Mouse (Mus musculus): ENCODE data around the gene Rbks. TPM values are rescaled to one million over a fixed set of nuclear protein-coding genes. Genes with fewer than 3 reads are reported as not detected.

Rbks gene
- polyA plus RNA-seq, 1 experiment: 2.0 TPM

- no peak overlapping the region for H3K4me3 ChIP-seq
- peak overlapping the region; percentile 68 for H3K4me2 ChIP-seq (ENCODE audit: low read depth)
- no peaks in the 10 kb centered on the region for H3K27me3 ChIP-seq (ENCODE audit: control insufficient read depth, insufficient read depth, insufficient read length)
- TF ChIP-seq CEBPB (IDR thresholded peaks at IDR 0.05; ENCODE audit: insufficient read depth, poor library complexity, severe bottlenecking) (peak; percentile 99), MYOG (IDR thresholded peaks at IDR 0.05; ENCODE audit: control insufficient read depth in 1 of 3, insufficient read depth in 1 of 3, insufficient read length in 2 of 3, low read depth in 2 of 3) (peak; percentile 59 to 90 (median 84)), E2F4 (IDR thresholded peaks at IDR 0.05; ENCODE audit: insufficient read depth) (no peak), MAX (IDR thresholded peaks at IDR 0.05; ENCODE audit: low read depth) (peak; percentile 50), REST (IDR thresholded peaks at IDR 0.05; ENCODE audit: insufficient read depth, insufficient read length) (no peak), TCF3 (IDR thresholded peaks at IDR 0.05; ENCODE audit: insufficient read length, low read depth) (peak; percentile 47), POLR2A (IDR thresholded peaks at IDR 0.05; ENCODE audit: insufficient read length, low read depth) (peak; percentile 77), POLR2AphosphoS2 (IDR thresholded peaks at IDR 0.05; ENCODE audit: insufficient read length, low read depth) (peak; percentile 94), TCF12 (IDR thresholded peaks at IDR 0.05; ENCODE audit: insufficient read depth, poor library complexity, severe bottlenecking) (peak; percentile 90), SRF (IDR thresholded peaks at IDR 0.05; ENCODE audit: control insufficient read depth, insufficient read length, low read depth) (no peak), USF1 (IDR thresholded peaks at IDR 0.05; ENCODE audit: low read depth) (peak; percentile 7), MYOD1 (IDR thresholded peaks at IDR 0.05; ENCODE audit: control insufficient read depth in 1 of 3, insufficient read length in 2 of 3, low read depth in 2 of 3) (peak; percentile 67 to 86 (median 82))
- no peaks in the 10 kb centered on the region for H3K79me2 ChIP-seq (ENCODE audit: control insufficient read depth, insufficient read depth)
- no peak overlapping the region for H3ac ChIP-seq (ENCODE audit: control insufficient read depth, insufficient read length)
- no peaks in the 10 kb centered on the region for H3K36me3 ChIP-seq (ENCODE audit: control insufficient read depth, insufficient read depth)
Observed at GRCm38 (mm10) chr5:31602377-31602776, 95.0 kb downstream of the Rbks start.

DNA sequence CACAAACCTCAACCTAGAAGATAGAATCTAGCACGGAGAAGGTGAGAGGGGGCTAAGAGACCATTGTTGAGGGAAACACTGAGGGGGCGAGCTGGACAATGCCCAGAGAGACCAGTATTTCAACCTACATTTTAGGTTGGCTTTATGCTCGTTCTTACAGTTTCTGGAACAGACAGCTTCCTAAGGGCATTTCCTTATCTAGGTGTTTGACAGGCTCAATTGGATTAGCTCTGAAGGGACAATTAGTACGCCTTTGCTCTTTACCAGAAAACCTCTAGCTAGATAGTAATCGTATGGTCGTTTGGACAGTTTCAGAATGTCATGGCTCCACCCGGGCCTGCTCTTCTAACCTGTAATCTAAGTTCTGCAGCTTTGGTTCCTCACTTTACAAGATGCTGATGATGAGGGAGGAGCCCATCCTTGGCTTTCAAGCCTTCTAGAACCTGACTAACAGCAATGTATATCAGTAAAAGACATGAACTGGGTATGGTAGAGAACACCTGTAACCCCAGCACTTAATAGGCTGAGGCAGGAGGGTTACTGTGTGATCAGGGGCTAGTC, 96.2 kb downstream of the Rbks start:
- no peaks in the 10 kb centered on the region for H3K79me2 ChIP-seq (ENCODE audit: control insufficient read depth, insufficient read depth)
- TF ChIP-seq TCF3 (IDR thresholded peaks at IDR 0.05; ENCODE audit: insufficient read length, low read depth) (no peak), MYOG (IDR thresholded peaks at IDR 0.05; ENCODE audit: control insufficient read depth in 1 of 3, insufficient read depth in 1 of 3, insufficient read length in 2 of 3, low read depth in 2 of 3) (no peak), REST (IDR thresholded peaks at IDR 0.05; ENCODE audit: insufficient read depth, insufficient read length) (no peak), SRF (IDR thresholded peaks at IDR 0.05; ENCODE audit: control insufficient read depth, insufficient read length, low read depth) (no peak), E2F4 (IDR thresholded peaks at IDR 0.05; ENCODE audit: insufficient read depth) (no peak), MYOD1 (IDR thresholded peaks at IDR 0.05; ENCODE audit: control insufficient read depth in 1 of 3, insufficient read length in 2 of 3, low read depth in 2 of 3) (no peak), POLR2AphosphoS2 (IDR thresholded peaks at IDR 0.05; ENCODE audit: insufficient read length, low read depth) (no peak), POLR2A (IDR thresholded peaks at IDR 0.05; ENCODE audit: insufficient read length, low read depth) (no peak), USF1 (IDR thresholded peaks at IDR 0.05; ENCODE audit: low read depth) (no peak), CEBPB (IDR thresholded peaks at IDR 0.05; ENCODE audit: insufficient read depth, poor library complexity, severe bottlenecking) (no peak), MAX (IDR thresholded peaks at IDR 0.05; ENCODE audit: low read depth) (no peak), TCF12 (IDR thresholded peaks at IDR 0.05; ENCODE audit: insufficient read depth, poor library complexity, severe bottlenecking) (no peak)
- H3K4me3 ChIP-seq: no peak overlapping the region
- no peak overlapping the region for H3ac ChIP-seq (ENCODE audit: control insufficient read depth, insufficient read length)
- no peak overlapping the region for H3K4me2 ChIP-seq (ENCODE audit: low read depth)
- H3K36me3 ChIP-seq (ENCODE audit: control insufficient read depth, insufficient read depth): no peaks in the 10 kb centered on the region
- no peaks in the 10 kb centered on the region for H3K27me3 ChIP-seq (ENCODE audit: control insufficient read depth, insufficient read depth, insufficient read length)

GRCm38 (mm10) chr5:31599161-31599560, 98.3 kb downstream of the Rbks start:
- H3K4me3 ChIP-seq: no peak overlapping the region
- H3K79me2 ChIP-seq (ENCODE audit: control insufficient read depth, insufficient read depth): no peaks in the 10 kb centered on the region
- no peak overlapping the region for H3K4me2 ChIP-seq (ENCODE audit: low read depth)
- no peak for TF ChIP-seq MAX (IDR thresholded peaks at IDR 0.05; ENCODE audit: low read depth)
- TF ChIP-seq CEBPB (IDR thresholded peaks at IDR 0.05; ENCODE audit: insufficient read depth, poor library complexity, severe bottlenecking): no peak
- TF ChIP-seq TCF3 (IDR thresholded peaks at IDR 0.05; ENCODE audit: insufficient read length, low read depth): no peak
- TF ChIP-seq REST (IDR thresholded peaks at IDR 0.05; ENCODE audit: insufficient read depth, insufficient read length): no peak
- TF ChIP-seq POLR2AphosphoS2 (IDR thresholded peaks at IDR 0.05; ENCODE audit: insufficient read length, low read depth): no peak
- TF ChIP-seq MYOG (IDR thresholded peaks at IDR 0.05; ENCODE audit: control insufficient read depth in 1 of 3, insufficient read depth in 1 of 3, insufficient read length in 2 of 3, low read depth in 2 of 3): no peak
- H3K36me3 ChIP-seq (ENCODE audit: control insufficient read depth, insufficient read depth): no peaks in the 10 kb centered on the region
- H3ac ChIP-seq (ENCODE audit: control insufficient read depth, insufficient read length): no peak overlapping the region
- no peaks in the 10 kb centered on the region for H3K27me3 ChIP-seq (ENCODE audit: control insufficient read depth, insufficient read depth, insufficient read length)

DNA sequence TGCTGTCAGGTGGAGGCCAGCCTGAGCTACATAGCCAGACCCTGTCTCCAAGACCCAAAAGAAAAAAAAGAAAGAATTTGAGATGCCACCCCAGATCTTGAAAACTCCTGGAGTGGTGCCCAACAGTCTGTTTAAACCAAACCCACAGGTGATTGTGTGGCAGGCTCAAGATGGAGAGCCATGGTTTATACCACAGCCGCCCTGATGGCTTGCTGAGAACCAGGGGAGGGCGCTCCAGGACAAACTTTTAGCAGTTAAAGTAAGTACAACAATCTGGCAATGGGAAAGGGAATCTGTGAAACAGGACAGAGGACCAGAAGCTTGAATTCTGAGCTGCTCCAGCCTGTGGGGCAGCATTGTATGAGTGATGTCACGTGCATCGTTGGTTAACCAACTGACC, 98.8 kb downstream of the Rbks start:
- Histone ChIP-seq H3ac (ENCODE audit: control insufficient read depth, insufficient read length) (no peak overlapping the region), H3K4me2 (ENCODE audit: low read depth) (no peak overlapping the region), H3K27me3 (ENCODE audit: control insufficient read depth, insufficient read depth, insufficient read length) (no peaks in the 10 kb centered on the region), H3K4me3 (no peak overlapping the region), H3K79me2 (ENCODE audit: control insufficient read depth, insufficient read depth) (no peaks in the 10 kb centered on the region), H3K36me3 (ENCODE audit: control insufficient read depth, insufficient read depth) (no peaks in the 10 kb centered on the region)
- no peak for TF ChIP-seq MYOD1 (IDR thresholded peaks at IDR 0.05; ENCODE audit: control insufficient read depth in 1 of 3, insufficient read length in 2 of 3, low read depth in 2 of 3)
- TF ChIP-seq TCF12 (IDR thresholded peaks at IDR 0.05; ENCODE audit: insufficient read depth, poor library complexity, severe bottlenecking): no peak
- no peak for TF ChIP-seq SRF (IDR thresholded peaks at IDR 0.05; ENCODE audit: control insufficient read depth, insufficient read length, low read depth)
- no peak for TF ChIP-seq TCF3 (IDR thresholded peaks at IDR 0.05; ENCODE audit: insufficient read length, low read depth)
- TF ChIP-seq REST (IDR thresholded peaks at IDR 0.05; ENCODE audit: insufficient read depth, insufficient read length): no peak
- no peak for TF ChIP-seq CEBPB (IDR thresholded peaks at IDR 0.05; ENCODE audit: insufficient read depth, poor library complexity, severe bottlenecking)
- TF ChIP-seq POLR2AphosphoS2 (IDR thresholded peaks at IDR 0.05; ENCODE audit: insufficient read length, low read depth): no peak
- no peak for TF ChIP-seq MYOG (IDR thresholded peaks at IDR 0.05; ENCODE audit: control insufficient read depth in 1 of 3, insufficient read depth in 1 of 3, insufficient read length in 2 of 3, low read depth in 2 of 3)
- TF ChIP-seq USF1 (IDR thresholded peaks at IDR 0.05; ENCODE audit: low read depth): no peak

Measured in myocyte (in vitro differentiated cells).